Mouse (Mus musculus) hindbrain, embryonic 13.5 days (tissue): Measurements from ENCODE around the gene Asgr1. TPM values are rescaled to one million over a fixed set of nuclear protein-coding genes. Genes with fewer than 3 reads are reported as not detected.

Experiments
- ATAC-seq: fragments of 200-750 bp; cut with Nextera tagmentation; 2 replicates; pipeline ENCODE4 v1.8.0; 2017; ENCODE audit warnings: moderate TSS enrichment; ENCODE audit not compliant: low FRiP score
- H3K27ac ChIP-seq: fragments of 300-500 bp; sonication (generic); 2 replicates; pipeline ENCODE4 v1.5.1; 2015; ENCODE audit warnings: inconsistent platforms, mild to moderate bottlenecking, moderate library complexity
- H3K27me3 ChIP-seq: fragments of 300-500 bp; sonication (generic); 2 replicates; pipeline ENCODE4 v1.6.1; 2015; ENCODE audit warnings: mild to moderate bottlenecking, inconsistent platforms
- H3K36me3 ChIP-seq: fragments of 300-500 bp; sonication (generic); 2 replicates; pipeline ENCODE4 v1.6.1; 2015; ENCODE audit warnings: mild to moderate bottlenecking, inconsistent platforms
- H3K4me1 ChIP-seq: fragments of 300-500 bp; sonication (generic); replicated peaks from 2 replicates; pipeline ENCODE4 v1.6.1; 2015; ENCODE audit warnings: inconsistent platforms
- H3K4me2 ChIP-seq: fragments of 300-500 bp; sonication (generic); 2 replicates; pipeline ENCODE4 v1.6.1; 2015; ENCODE audit warnings: inconsistent platforms, mild to moderate bottlenecking, moderate library complexity
- H3K4me3 ChIP-seq: fragments of 300-500 bp; sonication (generic); 2 replicates; pipeline ENCODE4 v1.5.1; 2015; ENCODE audit warnings: mild to moderate bottlenecking, inconsistent platforms
- H3K9ac ChIP-seq: fragments of 300-500 bp; sonication (generic); 2 replicates; pipeline ENCODE4 v1.6.1; 2015; ENCODE audit warnings: mild to moderate bottlenecking, inconsistent platforms
- H3K9me3 ChIP-seq: fragments of 300-500 bp; sonication (generic); 2 replicates; pipeline ENCODE4 v1.6.1; 2016; ENCODE audit warnings: inconsistent platforms
- WGBS: fragments of 180-500 bp; shearing (Covaris S2); methylation state at CpG from one replicate; pipeline ENCODE4 v1.1.7; 2015; 5-methylcytosine and 5-hydroxymethylcytosine counted together
- polyA plus RNA-seq: library from polyadenylated mRNA; unstranded; fragments of >200 nt; fragmentation: Nextera tagmentation; extraction: Ambion mirVana; gene quantifications from 2 replicates; pipeline ENCODE4 v1.2.1, GENCODE M21; 2015

The Asgr1 gene
- polyA plus RNA-seq, 1 experiment from 2014 or later, result 1.7 TPM

GRCm38 (mm10) chr11:70017199-70017767 is 36.6 kb upstream of the Asgr1 start:
- no peak for ATAC-seq
- H3K27me3 ChIP-seq, result no peaks in the 10 kb centered on the region
- no peaks in the 10 kb centered on the region for H3K9me3 ChIP-seq
- 55% methylated on average over 7 of the region's 7 CpGs for WGBS
- H3K4me3 ChIP-seq, result peak overlapping the region; percentile 77
- peak overlapping the region; percentile 96 for H3K27ac ChIP-seq
- H3K36me3 ChIP-seq, result peaks cover 16% of the 10 kb centered on the region
- H3K4me1 ChIP-seq, result peaks cover 65% of the 10 kb centered on the region
- H3K4me2 ChIP-seq, result peak overlapping the region; percentile 90
- H3K9ac ChIP-seq, result peak overlapping the region; percentile 97

GRCm38 (mm10) chr11:70018131-70018990 is 35.5 kb upstream of the Asgr1 start:
- H3K4me2 ChIP-seq, result peak overlapping the region; percentile 90
- under 1% methylated on average over 21 of the region's 25 CpGs for WGBS
- H3K4me3 ChIP-seq, result peak overlapping the region; percentile 77
- H3K27ac ChIP-seq, result peak overlapping the region; percentile 96
- H3K27me3 ChIP-seq, result no peaks in the 10 kb centered on the region
- peak overlapping the region; percentile 97 for H3K9ac ChIP-seq
- H3K9me3 ChIP-seq, result no peaks in the 10 kb centered on the region
- ATAC-seq, result no peak
- peaks cover 74% of the 10 kb centered on the region for H3K4me1 ChIP-seq
- H3K36me3 ChIP-seq, result peaks cover 5% of the 10 kb centered on the region

- Histone ChIP-seq H3K27me3 (no peaks in the 10 kb centered on the region), H3K4me3 (peak overlapping the region; percentile 77), H3K9ac (peak overlapping the region; percentile 97), H3K4me2 (peak overlapping the region; percentile 90), H3K36me3 (no peaks in the 10 kb centered on the region), H3K9me3 (no peaks in the 10 kb centered on the region), H3K27ac (peak overlapping the region; percentile 96), H3K4me1 (peaks cover 72% of the 10 kb centered on the region)
- no peak for ATAC-seq
- 15% methylated on average over 1 of the region's 2 CpGs for WGBS
Measured at GRCm38 (mm10) chr11:70019495-70020021, 34.3 kb upstream of the Asgr1 start.

GRCm38 (mm10) chr11:70020022-70020631 is 33.8 kb upstream of the Asgr1 start:
- Histone ChIP-seq H3K4me3 (peak overlapping the region; percentile 77), H3K36me3 (no peaks in the 10 kb centered on the region), H3K9ac (peak overlapping the region; percentile 97), H3K4me2 (peak overlapping the region; percentile 90), H3K9me3 (no peaks in the 10 kb centered on the region), H3K27me3 (no peaks in the 10 kb centered on the region), H3K4me1 (peaks cover 72% of the 10 kb centered on the region), H3K27ac (peak overlapping the region; percentile 96)
- WGBS, result 12% methylated on average over 8 of the region's 8 CpGs
- ATAC-seq, result no peak

- WGBS, result 0% methylated on average over 8 of the region's 8 CpGs
- Histone ChIP-seq H3K36me3 (no peaks in the 10 kb centered on the region), H3K9me3 (no peaks in the 10 kb centered on the region), H3K4me3 (peak overlapping the region; percentile 77), H3K27ac (peak overlapping the region; percentile 96), H3K27me3 (no peaks in the 10 kb centered on the region), H3K4me2 (peak overlapping the region; percentile 90), H3K9ac (peak overlapping the region; percentile 97), H3K4me1 (peaks cover 78% of the 10 kb centered on the region)
- peak; percentile 80 for ATAC-seq
Measured at GRCm38 (mm10) chr11:70020731-70021263, 33.1 kb upstream of the Asgr1 start.

GRCm38 (mm10) chr11:70021264-70022132 is 32.4 kb upstream of the Asgr1 start:
- H3K27ac ChIP-seq, result peak overlapping the region; percentile 96
- H3K4me1 ChIP-seq, result peaks cover 85% of the 10 kb centered on the region
- H3K9me3 ChIP-seq, result no peaks in the 10 kb centered on the region
- H3K4me3 ChIP-seq, result peak overlapping the region; percentile 77
- H3K9ac ChIP-seq, result peak overlapping the region; percentile 97
- no peaks in the 10 kb centered on the region for H3K36me3 ChIP-seq
- ATAC-seq, result peak; percentile 77
- 1% methylated on average over 39 of the region's 40 CpGs for WGBS
- peak overlapping the region; percentile 90 for H3K4me2 ChIP-seq
- H3K27me3 ChIP-seq, result no peaks in the 10 kb centered on the region

- no peaks in the 10 kb centered on the region for H3K9me3 ChIP-seq
- WGBS, result 4% methylated on average over 20 of the region's 29 CpGs
- peak overlapping the region; percentile 41 for H3K4me3 ChIP-seq
- peak overlapping the region; percentile 71 for H3K9ac ChIP-seq
- no peaks in the 10 kb centered on the region for H3K27me3 ChIP-seq
- no peaks in the 10 kb centered on the region for H3K36me3 ChIP-seq
- H3K27ac ChIP-seq, result peak overlapping the region; percentile 61
- ATAC-seq, result no peak
- peak overlapping the region; percentile 52 for H3K4me2 ChIP-seq
- peaks cover 91% of the 10 kb centered on the region for H3K4me1 ChIP-seq
Measured at GRCm38 (mm10) chr11:70023481-70024150, 30.3 kb upstream of the Asgr1 start.

GRCm38 (mm10) chr11:70024151-70024514 is 29.8 kb upstream of the Asgr1 start:
- WGBS, result 11% methylated on average over 6 of the region's 6 CpGs
- ATAC-seq, result no peak
- no peaks in the 10 kb centered on the region for H3K36me3 ChIP-seq
- H3K27me3 ChIP-seq, result no peaks in the 10 kb centered on the region
- peak overlapping the region; percentile 71 for H3K9ac ChIP-seq
- no peaks in the 10 kb centered on the region for H3K9me3 ChIP-seq
- H3K27ac ChIP-seq, result peak overlapping the region; percentile 61
- H3K4me2 ChIP-seq, result peak overlapping the region; percentile 52
- peak overlapping the region; percentile 41 for H3K4me3 ChIP-seq
- peaks cover 91% of the 10 kb centered on the region for H3K4me1 ChIP-seq

- WGBS, result 2% methylated on average over 19 of the region's 19 CpGs
- peaks cover 12% of the 10 kb centered on the region for H3K36me3 ChIP-seq
Measured at GRCm38 (mm10) chr11:70026689-70027088, 27.2 kb upstream of the Asgr1 start.

GRCm38 (mm10) chr11:70027397-70027796 is 26.5 kb upstream of the Asgr1 start:
- 42% methylated on average over 9 of the region's 9 CpGs for WGBS
- no peak for ATAC-seq
- peak overlapping the region; percentile 62 for H3K9ac ChIP-seq
- H3K4me3 ChIP-seq, result peak overlapping the region; percentile 40; the same call in 1 of the 2 replicates
- H3K27ac ChIP-seq, result peak overlapping the region; percentile 98
- H3K27me3 ChIP-seq, result no peaks in the 10 kb centered on the region
- H3K9me3 ChIP-seq, result no peaks in the 10 kb centered on the region
- peak overlapping the region; percentile 56 for H3K4me2 ChIP-seq
- H3K4me1 ChIP-seq, result peaks cover 86% of the 10 kb centered on the region
- peaks cover 19% of the 10 kb centered on the region for H3K36me3 ChIP-seq

More at GRCm38 (mm10) chr11:70026689-70027088, 27.2 kb upstream of the Asgr1 start:
- Histone ChIP-seq H3K9ac (peak overlapping the region; percentile 62), H3K27me3 (no peaks in the 10 kb centered on the region), H3K27ac (peak overlapping the region; percentile 98), H3K4me2 (peak overlapping the region; percentile 56), H3K4me3 (peak overlapping the region; percentile 40), H3K4me1 (peaks cover 94% of the 10 kb centered on the region), H3K9me3 (no peaks in the 10 kb centered on the region)
- no peak for ATAC-seq
